Mouse (Mus musculus) liver, postnatal 0 days (tissue): ENCODE data around the gene Mtmr3.

ENCODE experiments used
- CTCF ChIP-seq: sonication (generic); IDR thresholded peaks from 2 replicates; pipeline ENCODE4 v1.5.1; 2016; ENCODE audit warnings: antibody characterized with exemption, low read depth
- EP300 ChIP-seq: IDR thresholded peaks from 2 replicates; pipeline ENCODE4 v1.6.1; 2016; ENCODE audit warnings: antibody characterized with exemption, low read depth, mild to moderate bottlenecking

GRCm38 (mm10) chr11:4627636-4628035, 33.0 kb upstream of the Mtmr3 start:
- TF ChIP-seq CTCF (no peak), EP300 (no peak)
